Mouse (Mus musculus) cerebellum, adult 11 months (tissue): ENCODE results near the gene Csnk1d.

Experiments used
- DNase-seq: peaks from one replicate; pipeline ENCODE4 v3.0.0; 2022

The Csnk1d gene

DNA sequence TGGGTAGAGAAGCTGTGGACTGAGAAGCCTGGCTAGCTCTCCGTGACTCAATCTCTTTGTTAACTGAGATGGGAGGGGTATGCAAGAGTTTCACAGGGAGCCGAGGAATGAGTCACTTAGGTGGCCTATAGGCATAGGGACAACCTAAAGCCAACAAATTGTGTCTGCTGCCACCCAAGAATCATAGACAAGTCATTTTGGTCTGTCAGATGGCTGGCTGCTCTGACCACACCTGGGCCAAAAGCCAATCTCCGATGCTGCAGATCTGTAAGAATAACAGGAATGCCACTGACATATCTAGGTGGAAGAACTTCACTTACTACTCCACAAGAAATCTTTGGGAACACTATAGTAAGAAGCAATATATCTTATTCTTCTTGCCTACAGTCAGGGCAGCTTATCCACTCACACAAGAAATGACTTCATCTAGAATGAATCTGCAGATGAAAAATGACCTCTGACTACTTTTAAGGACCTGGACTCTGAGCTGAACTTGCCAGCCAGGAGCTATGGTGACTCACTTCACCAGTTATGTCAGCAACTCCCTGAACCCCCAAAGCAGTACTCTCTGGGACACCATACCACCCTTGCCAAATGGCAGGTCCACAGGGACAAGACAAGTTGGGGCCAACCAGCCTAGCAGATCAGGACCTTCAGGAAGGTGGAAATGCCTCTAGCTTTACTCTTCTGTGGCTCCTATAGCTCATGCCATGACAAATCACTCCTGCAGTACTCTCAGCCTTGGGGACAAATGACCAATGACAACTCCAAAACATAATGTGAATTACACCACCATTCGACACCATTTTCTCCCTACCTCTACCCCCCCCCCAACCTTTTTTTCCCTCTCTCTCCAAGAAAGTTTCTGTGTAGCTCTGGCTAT lies 6.4 kb downstream of the Csnk1d start:
- no peak for DNase-seq

GRCm38 (mm10) chr11:120982459-120982858 lies 8.7 kb downstream of the Csnk1d start:
- no peak for DNase-seq

- DNase-seq: no peak
These were observed 9.5 kb downstream of the Csnk1d start for GRCm38 (mm10) chr11:120981661-120982060.

DNA sequence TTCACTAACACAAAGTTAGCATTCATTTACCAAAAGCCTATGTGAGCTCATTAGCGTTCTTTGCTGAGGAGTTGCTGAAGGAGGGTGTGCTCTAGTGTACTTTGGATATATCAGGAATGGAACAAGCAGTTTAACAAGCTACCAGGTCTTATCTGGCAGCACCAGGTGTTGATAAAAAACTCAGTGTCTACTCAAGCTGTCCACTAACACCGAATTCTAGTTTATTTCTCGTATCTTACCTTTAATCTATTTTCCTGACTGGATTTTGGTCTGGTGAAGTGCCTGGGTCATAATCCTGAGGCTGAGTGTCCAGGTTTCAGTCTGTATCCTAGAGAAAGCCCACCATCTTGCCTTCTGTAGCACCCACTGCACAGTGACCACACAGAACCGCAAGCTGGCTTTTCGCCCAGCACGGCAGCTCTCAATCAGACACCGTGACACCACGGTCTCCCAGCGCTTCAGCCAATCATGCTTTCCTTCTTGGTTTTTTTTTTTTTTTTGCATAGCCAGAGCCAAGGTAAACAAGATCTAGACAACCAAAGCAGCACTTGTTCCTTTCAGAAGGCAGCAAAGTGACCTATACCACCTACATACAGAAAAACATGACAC lies 10.6 kb downstream of the Csnk1d start:
- DNase-seq: no peak

GRCm38 (mm10) chr11:120979711-120980426 lies 11.3 kb downstream of the Csnk1d start:
- DNase-seq: no peak

GRCm38 (mm10) chr11:120973318-120973717 lies 17.8 kb downstream of the Csnk1d start:
- no peak for DNase-seq

GRCm38 (mm10) chr11:120971237-120971636 lies 19.9 kb downstream of the Csnk1d start:
- DNase-seq: no peak

- DNase-seq: no peak
These were observed 21.4 kb downstream of the Csnk1d start for GRCm38 (mm10) chr11:120969742-120970141.

DNA sequence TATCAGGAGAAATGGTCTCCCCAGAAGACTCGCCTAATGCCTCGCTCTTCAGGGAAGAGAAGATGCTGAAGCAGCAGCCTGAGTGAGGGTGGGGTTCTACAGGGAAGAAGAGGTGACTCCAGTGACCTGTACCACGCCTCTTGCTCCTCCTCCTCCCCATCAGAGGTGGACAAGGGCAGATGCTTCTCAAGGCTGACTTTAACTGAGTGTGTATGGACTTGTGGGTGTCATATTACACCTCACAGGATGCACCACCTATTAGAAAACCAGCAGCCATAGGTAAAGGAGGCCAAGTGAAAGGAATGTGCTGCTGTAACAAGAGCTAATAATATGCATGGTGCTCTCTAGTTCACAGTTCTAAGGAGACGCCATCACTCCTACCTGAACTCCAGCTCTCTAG lies 25.5 kb downstream of the Csnk1d start:
- no peak for DNase-seq

DNA sequence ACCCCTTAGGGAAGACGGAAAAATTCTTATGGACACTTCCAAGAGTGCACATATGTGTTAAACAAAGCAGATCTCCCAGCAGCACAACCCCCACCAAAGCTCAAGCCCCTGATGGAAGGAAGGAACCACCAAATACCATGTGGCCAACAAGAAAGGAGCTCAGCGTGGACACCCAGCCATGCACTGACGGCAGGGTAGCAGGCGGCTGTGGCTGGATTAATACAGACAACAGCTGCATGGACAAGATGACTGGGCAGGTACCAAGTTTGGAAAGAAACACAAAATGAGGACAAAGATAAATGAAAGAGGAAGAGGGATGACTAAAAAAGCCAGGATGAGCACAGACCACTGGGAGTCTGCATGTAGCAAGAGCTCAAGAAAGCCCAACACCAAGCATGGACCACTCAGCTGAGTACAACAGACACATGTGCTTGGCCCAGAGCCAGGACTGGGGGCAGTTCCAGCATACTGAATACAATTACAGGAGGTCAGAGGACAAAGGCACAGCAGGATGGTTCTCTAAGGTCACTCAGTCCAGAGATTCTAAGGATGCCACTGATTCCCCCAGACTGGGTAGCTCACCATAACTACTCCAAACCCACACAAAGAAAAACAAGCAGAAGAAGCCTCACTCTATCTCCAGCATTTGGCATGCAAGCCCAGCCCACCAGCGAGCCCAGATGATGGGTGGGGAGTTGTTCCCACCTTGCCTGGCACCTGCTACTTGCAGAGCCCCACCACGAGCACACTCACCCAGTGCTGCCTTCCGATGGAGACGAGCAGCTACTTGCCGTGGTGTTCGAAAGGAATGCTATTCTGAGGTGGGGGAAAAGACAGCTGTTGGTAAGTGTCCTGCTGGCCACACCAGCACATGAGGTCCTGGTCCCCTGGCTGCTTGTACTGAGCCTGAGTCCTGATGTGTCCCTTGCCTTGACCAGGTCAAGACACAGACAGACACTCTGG lies 26.7 kb downstream of the Csnk1d start:
- no peak for DNase-seq

DNA sequence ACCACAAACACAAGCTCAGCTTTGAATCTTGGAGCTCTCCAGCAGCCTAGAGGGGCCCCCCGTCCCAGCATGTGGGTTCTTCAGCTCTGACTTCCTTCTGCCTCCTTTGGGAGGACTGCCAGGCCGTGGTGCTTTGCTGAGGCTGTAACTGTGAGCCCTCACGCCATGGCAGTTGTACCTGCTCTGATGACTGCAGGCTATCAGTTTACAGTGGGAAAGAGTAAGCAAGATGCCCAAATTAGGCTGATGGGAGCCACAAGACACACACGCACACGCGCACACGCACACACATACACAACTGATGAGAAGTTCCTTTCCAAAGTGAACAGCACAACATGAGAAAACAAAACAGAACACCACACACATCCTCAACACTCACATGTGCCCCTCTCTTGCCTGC lies 28.2 kb downstream of the Csnk1d start:
- no peak for DNase-seq

GRCm38 (mm10) chr11:120962050-120962771 lies 28.9 kb downstream of the Csnk1d start:
- no peak for DNase-seq

DNA sequence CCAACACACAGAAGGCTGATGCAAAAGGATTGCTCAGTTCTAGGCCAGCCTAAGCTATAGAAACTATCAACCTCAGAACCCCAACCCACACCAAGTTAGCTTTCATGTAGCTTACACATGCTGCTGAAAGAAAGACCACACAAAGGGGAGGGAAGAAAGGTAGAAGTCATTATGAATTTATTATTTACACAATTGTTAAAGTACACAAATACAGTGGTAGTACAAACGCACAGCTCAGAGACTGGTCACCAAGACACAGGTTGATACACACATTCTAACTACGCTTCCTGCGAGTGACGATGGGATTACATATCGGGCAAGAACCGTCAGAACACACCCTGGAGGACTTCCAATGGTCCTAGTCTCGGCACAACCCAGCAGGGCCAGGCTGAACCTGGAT lies 29.5 kb downstream of the Csnk1d start:
- DNase-seq: no peak

DNA sequence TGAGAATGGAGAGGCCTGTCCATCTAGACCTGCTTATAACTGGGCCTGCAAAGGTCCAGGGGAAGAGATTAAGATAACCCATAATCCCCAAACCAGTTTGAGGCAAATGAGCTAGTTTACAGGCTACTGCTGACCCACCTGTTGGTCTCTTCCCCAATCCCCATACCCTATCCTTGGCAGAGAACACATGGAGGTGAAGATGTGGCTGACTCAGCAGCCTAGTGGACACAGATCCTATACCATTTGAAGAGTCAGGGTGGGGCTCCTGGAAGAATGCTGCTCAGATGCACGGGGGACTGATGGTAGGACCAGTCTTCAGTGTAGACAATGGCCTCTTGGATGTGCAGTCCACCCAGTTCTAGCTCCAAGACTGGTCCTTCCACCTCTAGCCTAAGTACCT lies 30.9 kb downstream of the Csnk1d start:
- DNase-seq: no peak

DNA sequence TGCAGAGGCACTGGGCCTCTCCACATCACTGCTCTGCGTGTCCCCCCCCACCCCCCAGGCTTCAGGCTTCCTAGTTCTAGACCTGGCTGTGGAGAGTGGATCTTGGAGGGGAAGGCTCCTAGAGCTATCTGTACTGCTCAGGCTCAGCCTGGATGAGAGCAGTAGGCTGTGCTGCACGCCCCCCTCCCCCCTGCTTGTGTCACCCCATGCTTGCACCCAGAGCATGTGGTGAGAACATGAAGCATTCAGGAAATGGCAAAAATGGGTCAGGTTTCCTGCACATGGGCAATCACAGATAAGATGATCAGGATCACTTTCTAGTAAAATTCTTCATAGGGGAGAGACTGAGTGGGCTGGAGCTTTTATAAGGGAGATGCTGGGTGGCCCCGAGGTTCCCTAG lies 31.6 kb downstream of the Csnk1d start:
- DNase-seq: no peak

DNA sequence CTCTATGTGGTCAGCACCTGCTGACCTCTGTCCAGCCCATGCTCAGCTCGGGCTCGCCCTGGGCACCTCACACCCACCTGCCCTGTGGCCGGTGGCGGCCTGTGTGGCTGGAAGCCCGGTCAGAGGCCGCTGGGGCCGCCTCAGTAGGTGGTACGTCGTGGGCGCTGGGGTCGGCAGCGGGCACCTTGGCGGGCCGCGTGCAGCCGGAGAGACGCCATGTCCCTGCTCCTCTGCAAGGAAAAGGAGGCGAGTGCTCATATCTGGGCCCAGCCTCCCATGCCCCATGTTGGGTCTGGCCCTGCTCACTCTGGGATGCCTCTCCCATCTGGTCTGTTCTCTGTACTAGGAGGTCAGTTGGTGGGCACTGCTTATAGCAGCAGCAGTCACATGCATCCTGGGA lies 32.1 kb downstream of the Csnk1d start:
- no peak for DNase-seq

DNA sequence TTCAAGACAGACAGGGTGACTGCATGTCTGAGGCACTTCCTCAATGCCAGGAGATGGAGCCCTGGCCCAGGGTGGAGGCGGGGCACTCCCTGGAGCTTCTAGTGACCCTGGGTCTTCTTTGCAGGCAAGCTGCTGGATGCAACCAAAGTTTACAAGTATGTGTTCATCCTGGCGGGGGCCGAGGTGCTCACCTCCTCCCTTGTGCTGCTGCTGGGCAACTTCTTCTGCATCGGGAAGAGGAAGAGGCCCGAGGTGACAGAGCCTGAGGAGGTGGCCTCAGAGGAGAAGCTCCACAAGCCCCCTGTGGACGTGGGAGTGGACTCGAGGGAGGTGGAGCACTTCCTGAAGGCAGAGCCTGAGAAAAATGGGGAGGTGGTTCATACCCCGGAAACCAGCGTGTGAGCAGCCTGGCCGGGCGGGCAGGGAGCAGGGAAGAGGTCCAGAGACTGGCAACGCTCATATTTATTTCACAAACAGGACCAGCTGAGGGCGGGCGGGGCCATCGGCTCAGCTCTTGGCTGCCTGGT lies 33.3 kb downstream of the Csnk1d start:
- no peak for DNase-seq

GRCm38 (mm10) chr11:120957052-120957451 lies 34.1 kb downstream of the Csnk1d start:
- no peak for DNase-seq

GRCm38 (mm10) chr11:120955701-120956100 lies 35.4 kb downstream of the Csnk1d start:
- no peak for DNase-seq

DNA sequence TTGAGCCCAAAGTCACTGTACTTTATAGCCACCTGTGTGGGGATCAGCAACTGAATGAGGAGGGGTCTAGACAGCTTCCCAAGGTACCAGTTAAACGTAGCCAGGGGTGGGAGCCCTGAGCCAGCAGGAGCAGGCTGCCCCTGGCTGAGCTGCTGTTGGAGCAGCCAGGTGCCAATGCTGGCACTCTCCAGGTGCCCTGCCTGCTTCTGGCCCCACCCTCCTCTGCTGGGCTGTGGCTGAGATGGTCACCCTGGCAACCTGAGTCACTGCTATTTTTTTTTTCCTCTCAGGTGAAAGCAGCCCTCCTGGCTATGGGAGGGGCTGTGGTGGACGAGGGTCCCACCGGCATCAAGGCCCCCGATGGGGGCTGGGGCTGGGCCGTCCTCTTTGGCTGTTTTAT lies 36.2 kb downstream of the Csnk1d start:
- DNase-seq: no peak
